Mouse (Mus musculus): ENCODE measurements around the gene 4933405L10Rik. TPM values are rescaled to one million over a fixed set of nuclear protein-coding genes. Genes with fewer than 3 reads are reported as not detected.

Gene 4933405L10Rik
- total RNA-seq, 2 experiments from 2014 or later, result not detected

DNA sequence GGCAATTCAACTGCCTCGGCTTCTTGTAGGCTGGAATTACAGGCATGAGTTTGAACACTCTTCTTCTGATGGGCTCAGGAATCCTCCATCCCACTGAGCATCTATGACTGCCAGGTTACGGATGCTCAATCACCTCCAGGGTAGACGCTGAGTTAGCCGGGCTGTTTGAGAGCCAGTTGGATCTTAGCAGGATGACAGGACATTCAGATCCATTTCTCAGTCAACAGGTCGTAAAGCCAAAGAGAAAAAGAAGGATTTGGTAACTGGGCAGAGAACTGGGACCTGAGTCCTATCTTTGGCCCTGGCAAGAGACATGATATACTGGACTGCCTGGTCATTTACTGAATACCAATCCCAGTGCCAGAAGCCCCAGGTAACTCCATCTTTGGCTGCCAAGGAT lies 31.8 kb downstream of the 4933405L10Rik start:
- no peak for DNase-seq
- intact Hi-C loops (cut with DNase I), result no loop called here

DNA sequence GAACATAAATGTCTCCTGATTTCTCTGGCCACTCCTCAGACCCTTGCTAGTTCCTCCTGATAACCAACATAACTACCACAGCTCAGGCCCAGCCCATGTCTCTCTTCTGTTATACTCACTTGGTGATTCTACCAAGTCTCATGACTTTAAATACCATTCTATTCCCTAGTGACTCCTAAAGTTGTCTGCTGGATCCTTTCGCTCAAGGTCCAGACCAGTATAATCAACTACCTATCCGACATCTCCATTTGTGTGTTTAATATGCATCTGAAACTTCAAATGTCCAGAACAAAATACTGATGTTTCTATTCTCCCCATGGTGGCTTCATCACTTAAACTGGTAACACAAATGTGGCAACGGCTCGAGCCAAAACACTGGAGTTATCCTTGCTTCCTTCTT lies 35.8 kb downstream of the 4933405L10Rik start:
- no peak for DNase-seq
- intact Hi-C loops (cut with DNase I), result no loop called here

DNA sequence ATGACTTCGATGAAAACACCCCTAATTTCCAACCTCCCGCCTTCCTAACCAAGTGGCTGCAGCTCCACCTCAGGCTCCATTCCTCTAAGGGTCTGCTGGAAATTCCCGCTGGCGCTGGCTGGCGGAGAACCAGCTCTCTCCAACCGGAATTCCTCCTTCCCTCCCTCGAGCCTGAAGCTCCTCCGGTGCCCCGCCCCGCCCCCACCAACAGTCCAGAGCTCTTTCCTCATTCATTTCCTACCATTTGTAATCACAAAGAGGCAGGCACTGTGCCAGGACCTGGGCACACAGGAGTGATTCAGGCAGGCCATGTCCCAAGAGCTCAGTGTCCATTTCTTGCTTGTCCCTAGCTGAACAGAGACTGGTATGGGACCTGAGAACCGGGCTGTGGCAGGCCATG lies 43.2 kb downstream of the 4933405L10Rik start:
- DNase-seq, result peak; percentile 67 to 82
- intact Hi-C loops (cut with DNase I), result no loop called here

DNA sequence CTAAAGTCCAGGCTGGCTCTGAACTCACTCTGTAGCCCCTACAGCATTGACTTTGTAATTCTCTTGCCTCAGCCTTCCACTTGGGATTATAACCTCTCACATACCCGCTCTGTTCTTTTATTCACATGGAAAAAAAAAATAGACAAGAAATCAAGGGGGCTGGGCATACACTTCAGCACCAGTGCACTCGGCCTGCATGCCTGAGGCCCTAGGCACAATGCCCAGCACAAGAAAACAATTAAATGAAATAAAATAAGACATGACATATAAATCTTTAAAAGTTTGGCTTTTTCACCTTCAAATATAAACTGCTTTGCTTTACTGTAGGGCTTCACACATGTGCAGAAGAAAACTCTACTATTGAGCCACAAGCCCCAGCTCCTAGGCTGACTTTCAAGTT lies 46.5 kb downstream of the 4933405L10Rik start:
- no peak for DNase-seq
- intact Hi-C loops (cut with DNase I), result no loop called here

DNA sequence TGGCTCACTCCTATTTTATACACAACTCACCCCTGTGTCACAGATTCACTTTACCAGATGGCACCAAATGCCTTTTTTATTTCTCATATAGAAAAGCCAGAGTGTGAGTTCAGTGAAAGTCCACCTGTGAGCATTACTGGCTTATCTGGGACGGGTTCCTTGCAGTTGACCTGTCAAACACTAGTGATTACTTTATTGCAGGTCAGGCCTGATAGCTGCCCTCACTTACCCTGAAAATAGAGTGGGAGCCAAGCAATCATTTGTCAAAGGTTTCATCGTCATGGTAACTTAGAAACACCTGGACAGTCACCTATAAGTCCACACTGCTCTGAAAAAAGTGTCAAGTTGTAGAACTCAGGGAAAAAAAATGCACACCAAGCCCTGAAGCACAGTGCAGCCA lies 47.2 kb downstream of the 4933405L10Rik start:
- no peak for DNase-seq
- intact Hi-C loops (cut with DNase I), result no loop called here

DNA sequence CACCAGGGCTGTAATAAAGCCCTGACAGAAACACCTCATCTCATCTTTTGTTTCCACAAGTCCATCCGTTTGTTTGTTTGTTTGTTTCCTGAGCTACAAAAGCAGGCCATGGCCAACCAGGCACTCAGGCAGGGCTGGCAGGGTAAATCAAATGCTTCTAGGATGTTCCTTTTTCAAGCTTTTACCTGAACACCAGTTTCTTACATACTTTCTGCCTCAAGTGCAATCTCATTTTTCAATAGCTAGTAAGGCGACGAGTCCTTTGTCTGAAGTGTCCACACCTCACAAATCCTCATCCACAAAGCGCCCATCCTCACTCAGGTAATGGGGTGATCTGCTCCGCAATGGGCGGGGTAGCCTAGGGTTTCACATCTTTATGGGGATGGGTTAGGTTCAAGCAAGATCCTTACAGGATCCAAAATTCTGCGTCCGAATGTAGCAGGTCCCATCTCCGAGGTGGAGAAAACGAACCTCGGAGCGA lies 50.4 kb downstream of the 4933405L10Rik start:
- DNase-seq, result no peak
- intact Hi-C loops (cut with DNase I), result no loop called here

DNA sequence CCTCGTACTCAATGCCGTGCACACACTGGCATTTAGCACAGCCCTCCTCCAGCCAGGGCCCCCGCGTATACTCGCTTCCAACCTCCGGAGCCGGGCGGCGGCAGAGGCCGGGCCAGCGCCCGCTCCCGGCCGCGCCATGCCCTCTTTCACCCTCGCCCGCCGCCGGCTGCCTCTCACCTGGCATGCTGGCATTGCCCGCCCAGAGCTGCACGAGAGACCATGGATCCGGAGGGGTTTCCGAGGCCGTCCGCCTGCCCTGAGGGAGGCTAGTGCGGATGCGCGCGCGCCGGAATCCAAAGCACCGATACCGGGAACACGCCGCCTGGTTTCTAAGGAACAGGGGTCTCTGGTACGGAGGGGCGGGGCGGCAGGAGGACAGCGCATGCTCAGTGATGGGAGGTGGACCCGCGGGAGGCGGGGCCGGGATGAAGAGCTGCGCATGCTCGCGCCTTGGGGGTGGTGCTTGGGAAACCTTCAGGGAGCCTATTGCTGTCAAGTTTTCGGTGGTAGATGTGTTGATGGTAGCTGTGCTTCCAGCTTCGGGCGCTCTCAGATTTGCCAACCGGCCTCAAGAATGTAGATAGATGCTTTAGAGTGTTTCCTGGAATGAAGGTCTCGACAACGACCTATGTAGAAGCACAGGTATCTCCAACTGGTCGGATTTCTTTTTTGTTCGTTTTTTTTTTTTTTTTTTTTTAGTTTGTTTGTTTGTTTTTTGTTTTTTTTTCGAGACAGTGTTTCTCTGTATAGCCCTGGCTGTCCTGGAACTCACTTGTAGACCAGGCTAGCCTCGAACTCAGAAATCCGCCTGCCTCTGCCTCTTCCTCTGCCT lies 51.0 kb downstream of the 4933405L10Rik start, which contains the start of gene Gfod2:
Gene Gfod2, minus strand, starts transcription at position 388 of the 832 bp plus-strand sequence.
- peak; percentile 99 for DNase-seq
- intact Hi-C loops (cut with DNase I), result no loop called here

Other genes starting within 250 kb of the 4933405L10Rik start
- gene Tppp3, start 236.1 kb upstream of the 4933405L10Rik start, total RNA-seq (2021), result 10 to 100 TPM; 55.8 to 56.1 TPM
- 10 to 100 TPM; 14.8 to 16.8 TPM for gene Zdhhc1, start 210.8 kb upstream of the 4933405L10Rik start, total RNA-seq (2021)
- 1 to 10 TPM in 1 of 2 experiments, under 1 TPM in 1; 0.60 to 2.1 TPM for gene Hsd11b2, start 188.9 kb upstream of the 4933405L10Rik start, total RNA-seq (2021)
- 10 to 100 TPM; 60.1 to 64.0 TPM for gene Atp6v0d1, start 141.6 kb upstream of the 4933405L10Rik start, total RNA-seq (2021)
- 10 to 100 TPM; 53.1 to 55.8 TPM for gene Ripor1, start 102.4 kb upstream of the 4933405L10Rik start, total RNA-seq (2021)
- gene Ctcf, start 71.1 kb upstream of the 4933405L10Rik start, total RNA-seq (2021), result 10 to 100 TPM; 46.6 to 56.6 TPM
- not detected for gene Agrp, start 70.3 kb upstream of the 4933405L10Rik start, total RNA-seq (2021)
- gene Carmil2, start 21.4 kb upstream of the 4933405L10Rik start, total RNA-seq (2021), result under 1 TPM; 0.62 to 0.93 TPM
- 10 to 100 TPM; 20.8 to 21.2 TPM for gene Acd, start 6.6 kb upstream of the 4933405L10Rik start, total RNA-seq (2021)
- gene Pard6a, start 6.5 kb upstream of the 4933405L10Rik start, total RNA-seq (2021), result 1 to 10 TPM; 7.1 to 9.1 TPM
- 1 to 10 TPM; 2.9 to 3.5 TPM for gene Enkd1, start 555 bp downstream of the 4933405L10Rik start, total RNA-seq (2021)
- 1 to 10 TPM; 4.6 to 9.9 TPM for gene Gfod2, start 51.0 kb downstream of the 4933405L10Rik start, total RNA-seq (2021)
- 10 to 100 TPM; 24.2 to 24.5 TPM for gene Ranbp10, start 119.7 kb downstream of the 4933405L10Rik start, total RNA-seq (2021)
- not detected for gene Tsnaxip1, start 120.1 kb downstream of the 4933405L10Rik start, total RNA-seq (2021)
- 1 to 10 TPM; 8.4 to 8.5 TPM for gene Cenpt, start 145.6 kb downstream of the 4933405L10Rik start, total RNA-seq (2021)
- gene Thap11, start 147.5 kb downstream of the 4933405L10Rik start, total RNA-seq (2021), result 10 to 100 TPM; 27.5 to 31.9 TPM
- gene Nutf2, start 152.9 kb downstream of the 4933405L10Rik start, total RNA-seq (2021), result 10 to 100 TPM; 41.9 to 46.2 TPM
- gene Edc4, start 173.2 kb downstream of the 4933405L10Rik start, total RNA-seq (2021), result 10 to 100 TPM; 30.9 to 32.5 TPM
- not detected for gene Nrn1l, start 185.9 kb downstream of the 4933405L10Rik start, total RNA-seq (2021)
- 10 to 100 TPM; 20.9 to 22.5 TPM for gene Pskh1, start 192.8 kb downstream of the 4933405L10Rik start, total RNA-seq (2021)
- under 1 TPM; 0.35 to 0.48 TPM for gene Ctrl, start 226.2 kb downstream of the 4933405L10Rik start, total RNA-seq (2021)
- gene Psmb10, start 230.8 kb downstream of the 4933405L10Rik start, total RNA-seq (2021), result 10 to 100 TPM; 81.1 to 88.5 TPM
- gene Lcat, start 235.7 kb downstream of the 4933405L10Rik start, total RNA-seq (2021), result under 1 TPM; 0.64 to 0.77 TPM